Mouse (Mus musculus): ENCODE measurements around the gene Grid1. TPM values are rescaled to one million over a fixed set of nuclear protein-coding genes. Genes with fewer than 3 reads are reported as not detected.
A peak's percentile ranks its signal among the peaks of the same experiment; 100 is the strongest.

The Grid1 gene
- polyA plus RNA-seq, 1 experiment from 2014 or later, result 1.1 TPM

DNA sequence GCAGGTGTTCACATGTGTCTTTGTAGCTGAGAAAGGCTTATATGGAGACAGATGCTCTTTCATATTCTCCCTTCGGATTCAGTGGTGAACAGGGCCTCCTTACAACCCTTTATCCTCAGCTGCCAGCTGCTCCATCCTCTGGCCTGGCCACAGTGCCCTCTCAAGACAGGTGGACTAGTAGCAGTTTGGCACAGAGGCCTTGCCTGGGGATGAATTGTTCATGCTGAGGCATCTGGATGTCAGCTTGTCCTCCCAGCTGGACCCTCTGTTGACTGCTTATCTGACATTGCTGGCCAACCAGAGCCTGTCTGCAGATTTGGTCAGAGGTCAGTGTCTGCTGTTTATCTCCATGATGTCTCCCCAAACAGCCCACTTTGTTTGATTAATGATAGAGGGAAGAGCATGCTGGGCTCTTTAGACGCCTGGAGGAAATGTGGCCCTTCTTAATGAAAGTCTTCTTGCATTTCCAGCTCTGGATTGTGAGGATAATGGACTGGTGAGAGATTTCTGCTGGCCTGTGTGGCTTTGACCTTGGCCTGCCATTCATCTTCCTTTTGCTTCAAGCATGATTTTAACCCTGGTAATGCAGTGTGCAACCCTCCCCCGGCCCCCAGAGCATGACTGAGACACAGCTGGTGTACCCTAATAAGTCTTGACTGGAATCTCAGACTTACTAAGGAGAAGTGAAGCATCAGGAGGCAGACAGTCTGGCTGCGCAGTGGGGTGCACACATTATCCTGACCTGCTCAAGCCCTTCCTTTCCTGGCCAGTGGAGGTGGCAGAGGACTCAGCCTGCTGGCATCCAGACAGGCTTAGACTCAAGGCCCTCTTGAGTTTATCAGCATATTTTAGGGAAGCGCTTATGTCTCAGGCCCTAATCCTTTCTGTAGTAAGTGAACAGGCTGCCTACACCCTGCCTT, 493.7 kb downstream of the Grid1 start:
- no peak overlapping the region for H3K27ac ChIP-seq (ENCODE audit: low read depth, low read length)
- no peak for DNase-seq (ENCODE audit: low spot score)
- WGBS, result 75% methylated on average over 5 of the region's 5 CpGs

DNA sequence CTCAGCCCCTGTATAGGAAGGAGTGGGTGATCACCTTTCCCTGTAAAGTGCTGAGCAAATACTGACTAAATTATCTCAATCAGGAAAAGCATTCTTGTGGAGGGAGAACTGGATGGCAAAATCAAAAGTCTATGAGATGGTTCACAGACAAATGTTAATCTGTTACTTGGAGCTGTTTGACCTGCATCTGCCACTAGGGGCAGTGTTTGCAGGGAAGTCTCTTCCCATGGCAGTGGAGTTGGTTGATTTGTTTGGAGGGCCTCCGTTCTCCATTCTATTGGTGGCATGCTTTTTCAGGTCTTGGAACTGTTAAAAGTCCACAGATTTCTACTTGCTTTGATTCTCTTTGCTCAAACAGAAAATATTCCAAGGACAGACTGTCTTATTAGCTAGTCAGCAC, 506.4 kb downstream of the Grid1 start:
- no peak overlapping the region for H3K4me3 ChIP-seq (ENCODE audit: low read depth, low read length)
- no peak overlapping the region for H3K27ac ChIP-seq (ENCODE audit: low read depth, low read length)
- H3K36me3 ChIP-seq (ENCODE audit: control insufficient read depth, insufficient read depth, low read length), result no peaks in the 10 kb centered on the region
- H3K9ac ChIP-seq (ENCODE audit: low read length), result no peak overlapping the region
- ATAC-seq (no peak), DNase-seq (ENCODE audit: low spot score) (peak; percentile 39)
- H3K27me3 ChIP-seq (replicated peaks; ENCODE audit: control insufficient read depth, insufficient read depth, low read length), result no peaks in the 10 kb centered on the region
- H3K4me2 ChIP-seq (ENCODE audit: low read length), result no peak overlapping the region
- 77% methylated on average over 1 of the region's 1 CpGs for WGBS
- H3K4me1 ChIP-seq (ENCODE audit: control insufficient read depth, insufficient read depth, low read length), result no peaks in the 10 kb centered on the region
- H3K9me3 ChIP-seq (replicated peaks; ENCODE audit: control insufficient read depth, low read length), result no peaks in the 10 kb centered on the region

More for the DNA sequence above, 493.7 kb downstream of the Grid1 start:
- Histone ChIP-seq H3K36me3 (ENCODE audit: control insufficient read depth, insufficient read depth, low read length) (no peaks in the 10 kb centered on the region), H3K9me3 (replicated peaks; ENCODE audit: control insufficient read depth, low read length) (no peaks in the 10 kb centered on the region), H3K4me2 (ENCODE audit: low read length) (no peak overlapping the region), H3K4me1 (ENCODE audit: control insufficient read depth, insufficient read depth, low read length) (no peaks in the 10 kb centered on the region), H3K4me3 (ENCODE audit: low read depth, low read length) (no peak overlapping the region), H3K27me3 (replicated peaks; ENCODE audit: control insufficient read depth, insufficient read depth, low read length) (no peaks in the 10 kb centered on the region), H3K9ac (ENCODE audit: low read length) (no peak overlapping the region)
- no peak for ATAC-seq

DNA sequence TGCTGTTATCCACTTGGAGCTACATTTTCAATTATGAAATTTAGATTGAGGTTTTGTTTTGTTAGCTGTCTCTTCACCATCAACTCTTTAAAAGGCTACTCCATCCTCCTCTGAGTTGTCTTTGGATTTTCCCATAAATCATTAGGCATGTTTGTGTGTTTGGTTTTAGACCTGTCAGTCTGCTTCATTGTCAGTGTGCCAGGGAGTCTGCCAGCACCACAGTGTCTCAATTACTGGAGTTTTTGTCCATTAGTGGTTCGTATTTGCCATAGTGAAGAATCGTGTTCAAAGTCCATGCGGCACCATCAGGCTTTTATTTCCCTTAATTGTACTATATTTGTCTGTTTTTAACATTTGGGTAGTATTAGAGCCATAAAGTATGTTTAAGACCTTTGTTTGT, 516.7 kb downstream of the Grid1 start:
- DNase-seq (ENCODE audit: low spot score) (peak; percentile 44), ATAC-seq (no peak)
- H3K27ac ChIP-seq (ENCODE audit: low read depth, low read length), result no peak overlapping the region
- H3K27me3 ChIP-seq (replicated peaks; ENCODE audit: control insufficient read depth, insufficient read depth, low read length), result no peaks in the 10 kb centered on the region
- no peaks in the 10 kb centered on the region for H3K9me3 ChIP-seq (replicated peaks; ENCODE audit: control insufficient read depth, low read length)
- H3K4me2 ChIP-seq (ENCODE audit: low read length), result no peak overlapping the region
- H3K9ac ChIP-seq (ENCODE audit: low read length), result no peak overlapping the region
- 28% methylated on average over 3 of the region's 3 CpGs for WGBS
- H3K4me3 ChIP-seq (ENCODE audit: low read depth, low read length), result no peak overlapping the region
- no peaks in the 10 kb centered on the region for H3K36me3 ChIP-seq (ENCODE audit: control insufficient read depth, insufficient read depth, low read length)
- H3K4me1 ChIP-seq (ENCODE audit: control insufficient read depth, insufficient read depth, low read length), result no peaks in the 10 kb centered on the region

DNA sequence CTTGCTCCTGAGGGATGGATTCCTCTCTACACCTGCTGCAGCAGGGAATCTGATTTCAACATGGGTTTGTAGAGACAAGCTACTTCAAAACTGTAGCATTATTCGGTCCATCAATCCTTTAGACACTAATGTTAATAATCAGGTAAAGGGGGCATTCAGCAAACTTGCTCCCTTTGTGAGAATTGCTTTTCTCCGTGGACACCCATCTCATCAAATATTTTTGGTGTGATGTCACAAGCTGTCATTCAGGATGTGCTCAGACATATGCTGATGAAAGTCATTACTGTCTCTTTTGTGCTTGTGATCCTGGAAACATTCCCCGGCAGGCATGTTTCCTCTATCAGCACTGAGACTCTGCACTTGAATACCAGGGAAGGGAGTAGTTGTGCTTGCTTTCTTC, 536.1 kb downstream of the Grid1 start:
- H3K9me3 ChIP-seq (replicated peaks; ENCODE audit: control insufficient read depth, low read length), result no peaks in the 10 kb centered on the region
- H3K4me2 ChIP-seq (ENCODE audit: low read length), result no peak overlapping the region
- 63% methylated on average over 3 of the region's 3 CpGs for WGBS
- no peaks in the 10 kb centered on the region for H3K36me3 ChIP-seq (ENCODE audit: control insufficient read depth, insufficient read depth, low read length)
- DNase-seq (ENCODE audit: low spot score) (no peak), ATAC-seq (no peak)
- H3K27ac ChIP-seq (ENCODE audit: low read depth, low read length), result no peak overlapping the region
- H3K27me3 ChIP-seq (replicated peaks; ENCODE audit: control insufficient read depth, insufficient read depth, low read length), result no peaks in the 10 kb centered on the region
- H3K9ac ChIP-seq (ENCODE audit: low read length), result no peak overlapping the region
- H3K4me3 ChIP-seq (ENCODE audit: low read depth, low read length), result no peak overlapping the region
- no peaks in the 10 kb centered on the region for H3K4me1 ChIP-seq (ENCODE audit: control insufficient read depth, insufficient read depth, low read length)

DNA sequence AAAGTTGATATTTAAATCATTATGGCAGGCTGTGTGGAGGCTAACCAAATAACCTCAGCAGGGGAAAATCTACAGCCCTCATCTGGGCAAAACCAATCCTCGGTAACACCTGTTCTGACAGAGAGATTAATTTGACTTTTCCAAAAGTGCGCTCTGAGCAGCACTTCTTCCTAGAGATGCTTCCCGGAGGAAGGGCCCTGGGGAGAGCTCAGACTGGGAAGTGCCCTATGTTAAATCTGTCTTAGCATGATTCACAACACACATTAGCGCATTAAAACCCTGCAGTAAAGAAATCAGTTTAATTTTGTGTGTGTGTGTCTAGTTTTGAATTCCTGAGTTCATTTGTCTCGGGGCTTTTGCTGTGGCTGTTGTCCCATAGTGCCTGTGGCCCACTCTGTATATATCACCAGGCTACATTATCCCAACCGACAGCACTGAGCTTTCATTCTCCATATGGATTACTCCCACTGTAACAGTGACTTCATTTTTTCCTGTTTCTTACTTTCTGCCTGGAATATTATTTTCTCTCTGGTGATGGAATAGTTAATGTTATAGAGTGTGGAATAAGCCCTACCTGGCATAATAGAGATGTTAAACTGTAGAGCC, 536.7 kb downstream of the Grid1 start:
- Histone ChIP-seq H3K27me3 (replicated peaks; ENCODE audit: control insufficient read depth, insufficient read depth, low read length) (no peaks in the 10 kb centered on the region), H3K9ac (ENCODE audit: low read length) (no peak overlapping the region), H3K4me2 (ENCODE audit: low read length) (no peak overlapping the region), H3K4me1 (ENCODE audit: control insufficient read depth, insufficient read depth, low read length) (no peaks in the 10 kb centered on the region), H3K36me3 (ENCODE audit: control insufficient read depth, insufficient read depth, low read length) (no peaks in the 10 kb centered on the region), H3K9me3 (replicated peaks; ENCODE audit: control insufficient read depth, low read length) (no peaks in the 10 kb centered on the region), H3K27ac (ENCODE audit: low read depth, low read length) (no peak overlapping the region), H3K4me3 (ENCODE audit: low read depth, low read length) (no peak overlapping the region)
- ATAC-seq (no peak), DNase-seq (ENCODE audit: low spot score) (no peak)
- 88% methylated on average over 6 of the region's 6 CpGs for WGBS

DNA sequence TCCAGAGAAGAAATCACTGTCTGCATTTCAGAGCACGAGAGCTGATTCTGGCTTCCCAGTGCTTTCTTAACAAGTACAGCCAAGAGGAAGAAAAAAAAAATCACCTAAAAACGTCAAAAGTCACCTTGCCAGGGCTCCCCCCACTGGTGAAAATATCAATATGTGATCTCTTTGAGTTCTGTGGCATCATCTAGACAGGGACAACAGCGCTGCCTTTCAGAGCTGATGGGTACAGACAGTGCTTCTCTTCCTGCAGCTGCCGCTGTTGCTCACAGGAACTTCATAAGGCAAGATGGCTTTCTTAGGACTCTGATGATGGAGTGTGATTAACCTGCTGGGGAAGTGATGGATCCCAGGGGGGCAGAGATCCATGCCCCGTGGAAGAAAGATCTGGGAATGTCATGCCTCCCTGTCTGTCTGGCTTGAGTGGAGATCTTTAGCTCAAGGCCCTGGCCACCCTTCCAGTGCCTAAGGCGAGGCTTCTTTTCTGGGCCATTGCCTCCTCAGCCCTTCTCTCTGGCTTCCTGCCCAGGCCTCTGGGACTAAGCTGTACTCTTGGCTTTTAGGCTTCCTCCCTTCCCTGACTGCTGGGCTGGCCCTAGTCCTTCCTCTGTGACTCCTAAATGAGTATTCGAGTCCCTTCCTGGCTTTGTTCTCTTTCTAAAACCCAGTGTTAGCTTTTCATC, 538.4 kb downstream of the Grid1 start:
- Histone ChIP-seq H3K27ac (ENCODE audit: low read depth, low read length) (no peak overlapping the region), H3K4me2 (ENCODE audit: low read length) (no peak overlapping the region), H3K4me1 (ENCODE audit: control insufficient read depth, insufficient read depth, low read length) (no peaks in the 10 kb centered on the region), H3K9me3 (replicated peaks; ENCODE audit: control insufficient read depth, low read length) (no peaks in the 10 kb centered on the region), H3K9ac (ENCODE audit: low read length) (no peak overlapping the region), H3K27me3 (replicated peaks; ENCODE audit: control insufficient read depth, insufficient read depth, low read length) (no peaks in the 10 kb centered on the region), H3K36me3 (ENCODE audit: control insufficient read depth, insufficient read depth, low read length) (no peaks in the 10 kb centered on the region), H3K4me3 (ENCODE audit: low read depth, low read length) (no peak overlapping the region)
- DNase-seq (ENCODE audit: low spot score), result peak; percentile 13
- WGBS, result 53% methylated on average over 7 of the region's 7 CpGs
- no peak for ATAC-seq

DNA sequence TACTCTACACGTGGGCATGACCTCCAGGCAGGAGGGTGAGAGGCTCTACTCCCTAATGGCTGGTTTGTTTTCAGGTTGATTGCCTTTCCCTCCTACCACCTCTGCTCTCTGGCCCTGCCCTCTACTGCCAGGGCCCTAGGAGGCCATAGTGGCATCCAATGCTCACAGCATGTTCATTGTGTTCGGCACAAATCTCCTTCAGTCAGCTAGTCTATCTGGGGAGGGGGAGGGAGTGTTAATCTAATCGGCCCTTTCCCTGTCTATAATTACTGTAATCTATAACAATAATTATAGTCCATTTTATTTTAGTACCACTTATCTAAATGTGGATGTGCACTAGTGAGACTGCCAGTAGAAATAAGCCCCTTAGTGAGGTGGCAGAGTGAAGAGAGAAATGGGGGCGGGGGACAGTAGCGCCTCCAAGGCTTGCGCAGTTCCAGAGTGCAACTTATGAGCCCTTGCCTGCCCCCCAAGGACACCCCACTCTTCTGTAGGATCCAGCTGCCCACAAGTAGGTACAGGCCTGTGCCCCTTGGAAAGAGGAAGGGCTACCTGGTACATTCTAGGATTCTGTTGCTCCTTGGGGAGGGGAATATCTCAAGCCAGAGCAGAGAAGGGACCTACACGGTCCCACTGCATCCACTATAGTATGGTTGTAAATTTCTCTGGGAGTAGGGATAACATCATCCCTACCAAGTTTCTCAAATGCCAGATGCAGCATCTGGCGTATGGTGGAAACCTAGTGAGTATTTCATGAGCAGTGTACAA, 545.5 kb downstream of the Grid1 start:
- 55% methylated on average over 8 of the region's 8 CpGs for WGBS
- Histone ChIP-seq H3K36me3 (ENCODE audit: control insufficient read depth, insufficient read depth, low read length) (no peaks in the 10 kb centered on the region), H3K27me3 (replicated peaks; ENCODE audit: control insufficient read depth, insufficient read depth, low read length) (no peaks in the 10 kb centered on the region), H3K9ac (ENCODE audit: low read length) (no peak overlapping the region), H3K4me3 (ENCODE audit: low read depth, low read length) (no peak overlapping the region), H3K4me1 (ENCODE audit: control insufficient read depth, insufficient read depth, low read length) (no peaks in the 10 kb centered on the region), H3K9me3 (replicated peaks; ENCODE audit: control insufficient read depth, low read length) (no peaks in the 10 kb centered on the region), H3K27ac (ENCODE audit: low read depth, low read length) (no peak overlapping the region), H3K4me2 (ENCODE audit: low read length) (no peak overlapping the region)
- ATAC-seq (peak; percentile 50; the same call in 1 of the 2 replicates), DNase-seq (ENCODE audit: low spot score) (no peak)

DNA sequence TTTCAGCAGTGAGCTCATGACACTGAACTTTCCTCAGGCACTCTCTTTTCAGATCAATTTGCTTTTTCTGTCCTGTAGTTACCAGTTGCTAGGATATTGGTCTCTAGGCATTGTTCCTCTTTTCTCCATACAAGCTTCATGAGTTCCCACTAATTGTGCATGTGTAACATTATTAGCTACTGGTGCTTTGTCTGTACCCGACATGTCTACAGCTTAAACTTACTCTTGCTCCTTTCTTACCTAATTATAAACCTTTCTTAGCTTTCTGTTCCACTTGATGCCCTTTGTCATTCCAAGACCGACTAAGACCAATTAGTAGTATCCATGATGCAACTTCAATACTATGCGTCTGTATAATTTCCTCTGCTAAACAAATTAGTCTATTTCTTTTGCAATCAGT, 554.5 kb downstream of the Grid1 start:
- ATAC-seq, result peak; percentile 93
- no peaks in the 10 kb centered on the region for H3K27me3 ChIP-seq (replicated peaks; ENCODE audit: control insufficient read depth, insufficient read depth, low read length)
- H3K36me3 ChIP-seq (ENCODE audit: control insufficient read depth, insufficient read depth, low read length), result no peaks in the 10 kb centered on the region
- 12% methylated on average over 3 of the region's 3 CpGs for WGBS
- H3K4me2 ChIP-seq (ENCODE audit: low read length), result no peak overlapping the region
- peak; percentile 66 for DNase-seq (ENCODE audit: low spot score)
- H3K9me3 ChIP-seq (replicated peaks; ENCODE audit: control insufficient read depth, low read length), result no peaks in the 10 kb centered on the region
- no peaks in the 10 kb centered on the region for H3K4me1 ChIP-seq (ENCODE audit: control insufficient read depth, insufficient read depth, low read length)
- H3K27ac ChIP-seq (ENCODE audit: low read depth, low read length), result no peak overlapping the region
- H3K4me3 ChIP-seq (ENCODE audit: low read depth, low read length), result no peak overlapping the region
- no peak overlapping the region for H3K9ac ChIP-seq (ENCODE audit: low read length)

All from forebrain, embryonic 14.5 days (tissue).